Mouse (Mus musculus): ENCODE measurements around the gene AC140267.1.

The AC140267.1 gene

DNA sequence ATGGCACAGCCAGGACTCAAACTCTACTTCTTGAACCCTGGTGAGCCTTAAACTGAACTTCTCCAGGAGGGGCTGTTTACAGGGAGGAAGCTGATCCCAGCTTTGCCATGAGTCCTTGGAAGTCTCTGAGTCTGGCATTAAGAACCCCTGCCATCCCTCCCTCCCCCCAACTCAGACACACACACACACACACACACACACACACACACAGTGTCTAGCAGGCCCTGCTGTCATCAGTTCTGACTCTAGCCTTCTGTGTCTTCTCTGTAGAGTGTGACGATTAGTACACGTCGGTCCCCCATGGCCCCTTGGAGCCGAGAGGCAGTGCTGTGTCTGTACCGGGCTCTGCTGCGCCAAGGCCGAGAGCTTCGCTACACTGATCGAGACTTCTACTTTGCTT lies at the start of gene AC140267.1:
AC140267.1 (plus strand) TSS at position 301 of the 400 bp plus-strand sequence.
- no peak for DNase-seq (ENCODE audit: low spot score in 2 of 2)

DNA sequence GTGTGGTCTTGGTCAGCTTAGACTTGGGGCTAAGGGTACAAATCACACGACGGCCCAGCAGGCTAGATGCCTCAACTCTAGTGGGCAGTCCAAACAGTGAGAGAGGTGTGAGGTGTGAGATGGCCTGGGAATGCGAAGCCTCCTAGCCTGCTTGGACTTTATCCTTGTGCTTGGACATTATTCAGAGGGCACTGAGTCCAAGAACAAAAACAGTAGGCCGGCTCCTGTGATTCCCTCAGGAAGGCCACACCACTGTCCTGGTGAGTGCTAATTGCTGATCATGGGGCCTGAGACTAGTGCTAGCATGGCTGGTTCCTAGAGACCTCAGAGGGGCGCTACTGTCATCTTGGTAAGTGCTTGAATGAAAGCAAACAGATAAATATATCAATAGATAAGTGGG lies 46.7 kb upstream of the AC140267.1 start:
- no peak for DNase-seq (ENCODE audit: low spot score in 2 of 2)

DNA sequence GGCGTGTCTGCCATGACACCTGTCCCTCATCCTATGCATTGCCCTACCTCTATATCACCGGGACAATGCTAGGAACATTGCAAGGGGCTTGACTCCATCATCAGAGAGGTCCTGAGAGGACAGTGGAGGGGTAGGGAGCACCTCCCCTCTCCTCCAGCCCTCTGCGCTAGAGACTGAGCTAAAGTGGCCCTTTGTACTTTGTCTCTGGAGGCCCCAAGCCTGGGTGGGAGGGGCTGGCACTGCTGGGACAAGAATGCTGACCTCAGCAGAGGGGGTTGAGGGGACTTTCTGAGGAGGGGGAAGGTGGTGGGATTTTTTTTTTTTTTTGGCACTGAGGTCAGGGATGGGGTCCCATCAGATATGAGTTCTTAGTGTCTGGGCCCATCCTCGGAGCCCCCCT lies 45.6 kb upstream of the AC140267.1 start:
- no peak for DNase-seq (ENCODE audit: low spot score in 2 of 2)

DNA sequence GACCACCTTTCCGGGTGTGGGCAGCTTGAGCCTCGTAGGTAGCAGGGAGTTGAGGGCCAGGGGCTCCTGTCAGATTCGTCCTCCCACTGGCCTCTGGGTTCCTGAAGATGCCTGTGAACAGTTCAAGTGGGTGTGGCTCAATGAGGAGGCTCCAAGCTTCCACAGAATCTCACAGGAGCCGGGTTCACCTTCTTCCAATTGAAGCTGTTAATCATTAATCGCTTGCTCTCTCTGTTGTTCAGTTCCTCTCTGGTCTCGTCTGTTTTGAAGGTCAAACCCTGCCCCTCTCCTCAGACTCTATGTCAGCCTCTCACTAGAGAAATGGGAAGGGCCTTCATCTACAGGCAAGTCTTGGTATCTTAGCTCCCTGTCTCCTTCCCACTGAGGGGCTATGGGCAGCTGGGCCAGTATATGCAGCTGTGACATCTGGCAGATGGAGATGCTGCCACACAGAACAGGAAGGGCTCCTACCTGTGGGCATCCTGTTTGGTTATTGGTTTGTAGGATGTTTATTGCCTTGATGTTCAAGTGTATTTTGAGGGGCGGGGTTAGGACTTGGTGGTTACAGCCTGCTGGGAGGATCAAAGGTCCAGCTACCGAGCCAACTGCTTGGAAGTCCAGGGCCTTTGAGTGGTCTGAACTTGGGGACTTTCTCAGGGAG lies 43.9 kb upstream of the AC140267.1 start:
- DNase-seq (ENCODE audit: low spot score in 2 of 2) = no peak

DNA sequence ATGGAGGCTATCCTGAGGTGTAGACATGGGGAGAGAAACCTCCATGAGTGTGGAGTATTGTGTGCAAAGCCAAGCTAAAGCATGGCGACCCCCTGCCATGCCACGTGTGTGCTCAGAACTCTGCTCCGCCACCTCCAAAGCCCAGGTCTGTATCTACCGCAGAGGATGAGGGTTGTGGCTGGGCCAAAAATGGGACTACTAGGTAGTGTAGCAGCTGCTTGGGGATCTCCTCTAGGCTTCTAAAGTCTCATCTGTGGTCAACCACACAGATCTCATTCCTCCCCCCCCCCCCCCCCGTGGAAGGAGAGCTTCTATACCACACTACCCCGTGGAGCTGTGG lies 43.4 kb upstream of the AC140267.1 start:
- no peak for DNase-seq (ENCODE audit: low spot score in 2 of 2)

DNA sequence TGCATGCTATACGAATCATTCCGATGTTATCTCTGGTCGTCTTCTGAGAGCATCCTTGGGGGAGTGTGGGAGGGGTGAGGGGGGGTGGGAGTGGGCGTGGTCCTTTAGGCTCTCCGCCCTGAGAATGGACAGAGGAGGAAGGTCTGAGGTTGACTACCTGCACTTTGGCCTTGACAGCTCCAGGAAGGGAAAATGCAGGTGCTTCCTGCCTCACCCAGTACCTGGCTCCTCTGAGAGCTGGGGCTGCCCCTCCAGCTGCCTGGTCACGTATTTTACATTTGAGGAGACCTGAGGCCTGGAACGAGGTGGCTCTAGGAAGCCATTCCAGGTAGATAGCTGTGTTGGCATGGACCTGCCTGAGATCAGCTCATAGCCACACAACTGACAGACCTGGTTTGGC lies 42.8 kb upstream of the AC140267.1 start:
- no peak for DNase-seq (ENCODE audit: low spot score in 2 of 2)

DNA sequence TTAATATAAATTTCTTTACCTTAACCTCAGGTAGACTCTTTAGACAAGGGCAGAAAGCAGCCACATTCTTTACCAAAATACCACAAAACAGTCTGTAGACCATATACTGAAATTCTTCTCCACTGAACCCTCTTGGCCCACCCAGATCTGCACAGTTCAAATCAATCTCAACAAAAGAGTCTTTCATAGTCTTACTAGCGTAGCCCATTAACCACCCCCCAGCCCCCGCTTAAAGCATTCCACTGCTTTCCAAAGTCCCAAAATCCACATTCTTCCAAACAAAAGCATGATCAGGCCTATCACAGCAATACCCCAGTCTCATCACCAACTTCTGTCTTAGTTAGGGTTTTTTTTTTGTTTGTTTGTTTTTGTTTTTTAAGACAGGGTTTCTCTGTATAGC lies 36.1 kb upstream of the AC140267.1 start:
- DNase-seq (ENCODE audit: low spot score in 2 of 2) = no peak

DNA sequence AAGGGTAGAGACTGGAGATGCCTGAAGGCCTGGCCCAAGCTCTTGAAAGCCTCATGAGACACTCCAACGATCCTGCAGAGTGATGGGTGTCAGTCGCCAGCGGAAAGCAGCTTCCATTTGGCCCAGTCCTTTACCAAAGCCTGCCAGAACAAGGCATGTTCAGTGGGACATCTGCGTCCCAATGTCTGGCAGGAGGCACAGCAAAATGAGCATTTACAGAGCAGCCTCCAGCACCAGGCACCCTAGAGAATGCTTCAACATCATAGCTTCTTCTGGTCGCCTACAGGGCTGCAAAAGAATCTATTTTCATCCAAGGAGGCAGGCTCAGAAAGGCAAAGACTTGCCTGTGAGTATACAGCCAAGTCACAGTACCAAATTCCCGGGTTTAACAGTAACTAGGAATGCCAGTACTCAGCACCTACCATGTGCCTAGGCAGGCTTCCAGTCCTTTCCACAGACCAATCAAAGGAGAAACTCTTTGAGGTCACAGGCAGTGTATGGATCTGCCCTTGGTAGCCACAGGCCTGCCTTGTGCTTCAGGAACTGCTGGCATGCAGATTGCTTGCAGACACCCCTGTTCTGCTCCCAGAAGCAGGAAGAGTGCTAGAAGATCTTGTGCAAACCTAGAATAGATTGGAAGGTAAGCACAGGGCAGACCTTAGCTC lies 33.4 kb upstream of the AC140267.1 start:
- DNase-seq (ENCODE audit: low spot score in 2 of 2) = no peak

DNA sequence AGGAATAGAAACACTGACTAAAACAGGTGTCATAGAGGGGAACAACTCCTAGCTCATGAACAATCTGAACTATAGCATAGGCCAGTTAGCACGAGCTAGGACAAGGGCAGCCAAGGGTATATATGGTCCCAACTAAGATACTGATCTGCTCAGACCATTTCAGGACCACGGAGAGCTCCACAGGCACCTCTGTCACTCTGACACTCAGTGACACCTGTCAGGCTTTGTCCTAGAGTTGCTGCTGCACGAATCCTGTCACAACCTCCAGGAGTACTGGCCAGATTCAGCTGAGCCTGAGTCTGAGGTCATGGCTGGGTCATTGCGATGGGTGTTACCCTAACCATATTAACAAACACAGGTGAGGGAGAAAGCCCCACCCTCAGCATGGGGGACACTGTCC lies 32.2 kb upstream of the AC140267.1 start:
- no peak for DNase-seq (ENCODE audit: low spot score in 2 of 2)

DNA sequence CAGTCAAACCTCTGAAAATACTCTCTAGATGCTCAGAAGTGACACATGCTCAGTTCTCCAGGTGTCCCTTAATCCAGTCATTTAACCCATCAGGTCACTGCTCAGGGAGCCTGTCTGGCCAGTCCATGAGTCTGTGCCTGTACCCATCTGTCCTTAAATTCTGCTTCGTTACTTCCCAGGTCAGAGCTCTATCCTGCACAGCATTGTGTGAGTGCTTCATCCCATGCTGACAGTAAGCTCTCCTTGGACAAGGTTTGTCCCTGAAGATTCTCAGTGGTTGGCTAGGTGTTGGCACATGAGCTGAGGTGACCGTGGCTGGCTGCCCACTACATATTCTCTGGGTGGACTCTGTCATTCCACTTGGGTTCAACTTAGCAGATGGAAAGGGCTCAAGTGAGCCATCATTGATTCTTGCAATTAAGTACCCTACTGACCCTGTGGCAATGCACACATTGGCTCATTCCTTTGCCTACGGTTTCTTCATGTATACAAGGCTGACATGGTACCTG lies 29.5 kb upstream of the AC140267.1 start:
- no peak for DNase-seq (ENCODE audit: low spot score in 2 of 2)

DNA sequence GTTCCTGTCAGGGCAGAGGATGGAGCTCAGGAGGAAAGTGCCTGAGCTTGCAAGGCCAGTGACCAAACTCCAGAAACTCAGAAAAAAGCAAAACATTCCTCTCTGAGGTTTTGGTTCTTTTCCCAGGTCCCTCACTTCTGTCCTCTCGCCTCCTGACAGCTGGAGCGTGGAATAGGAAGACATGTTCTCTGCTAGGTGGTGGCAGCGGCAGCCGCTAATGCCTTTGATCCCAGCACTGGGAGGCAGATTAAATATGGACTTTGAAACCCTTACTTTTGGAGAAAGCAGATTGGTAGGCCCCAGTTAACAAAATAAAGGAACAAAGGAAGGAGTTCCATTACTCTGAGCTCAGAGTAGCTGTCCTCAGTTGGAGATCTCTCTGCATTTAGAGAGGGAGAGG lies 27.2 kb upstream of the AC140267.1 start:
- no peak for DNase-seq (ENCODE audit: low spot score in 2 of 2)

DNA sequence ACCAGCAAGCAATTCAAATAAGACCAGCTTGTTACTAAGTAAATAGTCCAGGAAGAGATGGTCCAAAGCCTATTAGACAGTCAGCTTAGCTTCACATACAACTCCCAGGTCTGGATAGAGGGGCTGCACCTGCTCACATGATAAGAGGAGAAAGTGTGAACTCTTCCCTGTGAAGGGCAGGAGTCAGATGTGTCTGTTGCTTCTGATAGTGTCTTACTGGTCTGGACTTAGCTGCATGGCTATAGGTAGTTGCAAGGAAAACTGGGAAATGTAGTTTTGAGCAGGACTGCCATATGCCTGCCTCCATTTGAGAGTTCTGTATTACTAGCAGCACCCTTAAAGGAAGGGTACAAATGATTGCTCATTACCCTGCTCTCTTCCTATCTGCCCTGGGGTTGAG lies 21.9 kb upstream of the AC140267.1 start:
- no peak for DNase-seq (ENCODE audit: low spot score in 2 of 2)

DNA sequence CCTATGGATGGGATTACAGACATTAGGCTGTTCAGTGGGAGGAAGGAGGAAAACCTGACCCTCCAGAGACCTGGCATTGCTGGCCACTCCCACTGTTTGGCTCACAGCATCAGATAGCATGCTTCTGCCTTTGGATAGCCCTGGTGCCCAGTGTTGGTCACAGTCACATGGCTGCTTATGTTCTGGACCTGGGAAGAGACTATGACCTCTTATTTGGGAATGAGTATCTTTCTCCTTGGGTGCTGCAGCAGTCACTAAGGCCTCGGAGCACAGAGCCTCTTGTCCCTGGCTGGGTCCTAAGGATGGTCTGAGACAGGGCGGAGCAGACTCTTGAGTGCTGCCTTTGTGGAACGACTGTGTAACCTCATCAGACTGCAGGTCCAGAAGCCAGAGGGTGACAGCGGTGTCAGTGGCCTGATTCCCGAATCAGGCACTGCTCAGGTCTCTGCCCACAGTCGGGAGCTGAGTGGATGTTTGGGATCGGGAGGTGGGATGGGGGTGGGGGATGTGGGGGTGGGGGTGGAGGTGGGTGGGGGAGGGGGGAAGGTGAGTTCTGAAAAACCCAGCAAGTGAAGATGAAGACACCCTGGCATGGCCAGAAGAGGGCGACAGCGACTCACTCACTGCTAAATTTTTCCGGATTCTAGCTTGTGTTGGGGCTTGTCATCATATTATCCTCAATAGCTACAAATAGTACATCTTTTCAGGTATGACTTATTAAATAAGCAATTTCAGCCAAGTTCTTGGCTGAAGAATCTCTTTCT lies 19.7 kb upstream of the AC140267.1 start:
- no peak for DNase-seq (ENCODE audit: low spot score in 2 of 2)

DNA sequence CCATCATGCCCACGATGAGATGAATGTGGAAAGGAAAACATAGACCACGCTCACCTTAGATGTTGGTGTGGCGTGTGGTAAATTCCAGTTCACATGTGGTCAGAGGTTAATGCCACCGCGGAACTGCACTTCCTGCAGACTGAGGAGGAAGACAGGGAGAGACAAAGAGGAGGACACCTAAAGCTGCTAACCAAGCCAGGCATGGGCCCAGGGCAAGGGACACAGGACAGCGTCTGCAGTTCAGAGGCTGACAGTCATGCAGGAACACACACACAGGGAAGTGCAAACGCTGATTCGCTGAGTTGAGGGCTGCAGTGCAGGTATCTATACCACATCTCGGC lies 19.2 kb upstream of the AC140267.1 start:
- no peak for DNase-seq (ENCODE audit: low spot score in 2 of 2)

DNA sequence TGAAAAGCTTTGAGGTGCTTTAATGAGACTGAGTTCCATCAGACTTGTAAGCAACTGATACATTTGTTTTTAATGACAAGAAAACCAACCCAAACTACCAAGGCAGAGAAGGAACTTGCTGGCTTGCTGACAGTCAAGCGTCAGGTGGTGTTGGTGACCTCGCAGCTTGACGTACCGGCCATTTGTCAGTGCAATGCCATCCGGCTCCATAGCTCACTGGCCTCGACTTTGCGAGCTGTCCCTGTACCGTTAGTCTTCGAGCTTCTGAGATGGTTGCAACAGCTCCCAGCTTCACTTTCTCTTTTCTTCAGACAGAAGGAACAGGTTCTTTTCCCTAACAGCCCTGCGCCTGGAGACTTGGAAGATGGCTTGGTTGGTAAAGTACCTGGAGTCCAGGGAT lies 18.2 kb upstream of the AC140267.1 start:
- no peak for DNase-seq (ENCODE audit: low spot score in 2 of 2)

DNA sequence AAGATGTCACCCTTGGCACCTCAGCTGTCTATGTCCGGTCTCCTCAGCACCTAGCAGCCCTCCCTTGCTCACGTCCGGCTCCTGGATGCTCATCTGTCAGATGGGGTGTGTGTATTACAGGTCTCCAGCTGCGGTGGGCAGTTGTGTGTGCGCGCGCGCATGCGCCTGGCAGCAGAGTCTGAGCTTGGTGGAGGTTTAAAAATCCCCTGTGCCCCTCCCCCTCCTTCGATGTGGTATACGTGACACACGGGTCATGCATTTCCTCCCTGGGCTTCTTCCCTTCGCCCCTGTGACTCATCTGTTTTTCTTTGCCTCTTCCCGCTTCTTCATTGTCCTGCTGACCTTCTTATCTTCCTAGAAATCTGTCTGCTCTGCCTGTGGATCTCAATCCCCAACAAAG lies 16.4 kb upstream of the AC140267.1 start:
- no peak for DNase-seq (ENCODE audit: low spot score in 2 of 2)

DNA sequence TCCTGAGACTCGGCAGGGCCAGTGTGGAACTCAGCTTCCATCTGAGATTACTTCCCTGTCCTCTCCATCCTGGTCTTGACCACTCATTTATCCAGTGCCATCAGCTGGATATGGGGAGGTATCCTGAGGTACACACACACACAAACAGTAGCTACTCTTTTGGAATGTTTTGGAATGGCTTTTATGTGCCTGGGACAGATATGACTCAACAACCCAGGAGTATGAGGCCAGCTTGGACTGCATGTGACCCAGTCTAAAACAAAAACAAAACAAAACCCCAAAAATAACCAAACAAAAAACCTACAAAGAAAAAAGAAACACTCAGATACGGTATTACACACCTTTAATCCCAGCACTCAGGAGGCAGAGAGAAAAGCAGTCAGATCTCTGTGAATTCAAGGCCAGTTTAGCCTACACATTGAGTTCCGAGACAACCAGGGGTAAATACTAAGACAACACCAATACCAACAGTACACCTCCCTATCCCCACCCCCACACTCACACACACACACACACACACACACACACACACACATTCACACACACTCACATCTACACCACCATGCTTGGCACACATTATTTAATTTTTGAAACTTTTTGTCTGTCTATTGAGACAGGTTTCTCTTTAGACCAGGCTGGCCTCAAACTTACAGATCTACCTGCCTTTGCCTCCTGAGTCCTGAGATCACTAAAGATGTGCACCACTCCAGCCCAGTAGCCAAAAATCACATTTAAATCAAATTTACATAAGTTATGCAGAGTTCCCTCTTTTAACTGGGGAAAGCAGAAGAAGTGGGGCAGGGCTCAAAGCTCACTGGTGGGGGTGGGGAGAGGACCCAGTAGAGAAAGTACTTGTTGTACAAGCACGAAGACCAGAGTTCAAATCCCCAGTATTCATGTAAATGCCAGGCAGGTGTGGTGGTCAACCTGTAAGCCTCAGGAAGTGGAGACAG lies 15.7 kb upstream of the AC140267.1 start:
- no peak for DNase-seq (ENCODE audit: low spot score in 2 of 2)

DNA sequence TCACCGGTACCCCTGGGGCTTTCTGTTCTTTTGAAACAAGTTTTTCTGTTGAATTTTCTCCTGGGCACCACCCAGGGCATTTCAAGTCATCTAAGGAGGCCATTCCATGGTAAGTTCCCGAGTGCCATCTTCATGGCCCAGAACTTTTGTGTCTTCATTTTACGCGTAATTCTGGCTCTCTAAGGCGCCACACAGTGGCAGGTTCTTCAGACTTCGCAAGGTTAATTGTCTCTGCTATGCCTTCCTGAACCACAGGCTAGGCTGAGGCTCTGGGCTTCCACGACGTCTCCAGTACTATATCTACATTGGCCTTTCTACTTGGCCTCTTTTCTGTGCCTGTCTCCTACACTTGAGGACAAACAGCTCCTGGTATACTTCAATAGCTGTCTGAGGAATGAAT lies 14.6 kb upstream of the AC140267.1 start:
- no peak for DNase-seq (ENCODE audit: low spot score in 2 of 2)

DNA sequence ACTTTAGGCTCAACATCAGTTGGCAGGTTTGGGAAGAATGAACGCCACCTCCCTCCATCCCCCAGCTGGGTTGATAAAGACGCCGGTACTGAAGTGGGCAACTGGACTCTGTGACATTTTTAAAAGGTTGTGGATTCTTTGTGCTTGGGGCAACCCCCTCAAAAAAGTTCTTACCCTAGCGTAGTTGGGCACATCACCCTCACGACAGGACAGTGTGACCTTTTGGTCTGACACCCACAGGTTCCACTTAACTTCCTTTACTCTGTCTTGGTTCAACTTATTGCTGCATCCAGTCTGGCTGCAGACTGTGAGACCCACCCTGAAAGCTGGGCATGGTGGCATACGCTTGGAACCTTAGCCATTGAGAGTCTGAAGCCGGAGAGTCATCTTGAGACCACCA lies 11.9 kb upstream of the AC140267.1 start:
- DNase-seq (ENCODE audit: low spot score in 2 of 2) = no peak

DNA sequence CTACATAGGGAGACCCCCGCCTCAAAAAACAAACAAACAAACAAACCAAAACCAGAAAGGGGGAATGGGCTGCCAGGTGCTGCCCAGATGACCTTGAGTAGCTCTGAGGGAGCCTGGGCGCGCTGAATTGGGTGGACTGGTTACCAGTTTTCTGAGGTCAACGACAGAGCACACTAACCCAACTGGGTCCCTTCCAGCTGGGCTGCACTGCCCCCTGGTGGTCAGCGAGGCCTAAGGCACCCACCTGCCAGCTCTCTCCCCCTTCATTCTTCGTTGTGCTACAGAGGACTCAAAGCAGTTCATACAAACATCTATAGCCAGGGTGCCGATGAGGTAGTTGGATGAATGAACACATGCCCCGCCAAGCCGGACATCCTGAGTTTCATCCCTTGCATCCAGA lies 10.4 kb upstream of the AC140267.1 start:
- peak in 1 of 2 experiments; percentile 43 for DNase-seq (ENCODE audit: low spot score in 2 of 2)

DNA sequence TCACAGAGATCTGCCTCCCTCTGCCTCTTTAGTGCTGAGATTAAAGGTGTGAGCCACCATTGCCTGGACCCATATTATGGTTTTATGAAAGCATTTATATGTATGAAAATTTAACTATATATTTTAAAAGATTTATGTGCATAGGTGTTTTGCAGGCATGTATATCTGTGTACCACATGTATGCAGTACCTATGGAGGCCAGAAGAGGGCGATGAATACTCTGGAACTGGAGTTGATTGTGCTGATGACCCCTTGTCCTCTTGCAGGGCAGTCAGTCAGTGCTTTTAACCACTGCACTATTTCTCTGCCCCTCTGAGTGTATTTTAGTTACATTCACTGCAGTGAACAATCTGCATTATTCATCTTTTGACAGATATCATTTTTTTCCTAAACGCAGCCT lies 9.8 kb upstream of the AC140267.1 start:
- DNase-seq (ENCODE audit: low spot score in 2 of 2) = no peak
